Mouse (Mus musculus) midbrain, embryonic 11.5 days (tissue): Measurements from ENCODE around the gene Cbx8. TPM values are rescaled to one million over a fixed set of nuclear protein-coding genes. Genes with fewer than 3 reads are reported as not detected.

Experiments used
- ATAC-seq: fragments of 200-750 bp; cut with Nextera tagmentation; 2 replicates; pipeline ENCODE4 v1.8.0; 2017; ENCODE audit warnings: moderate TSS enrichment, moderate library complexity; ENCODE audit not compliant: low FRiP score
- DNase-seq: peaks from one replicate; pipeline ENCODE4 v3.0.0; 2015; ENCODE audit warnings: low spot score; ENCODE audit errors: missing footprints
- H3K27ac ChIP-seq: fragments of 300-500 bp; sonication (generic); 2 replicates; pipeline ENCODE4 v1.5.1; 2014; ENCODE audit warnings: low read depth, low read length
- H3K27me3 ChIP-seq: fragments of 300-500 bp; sonication (generic); 2 replicates; pipeline ENCODE4 v1.6.1; 2014; ENCODE audit warnings: mild to moderate bottlenecking, low read length, moderate library complexity, mixed read lengths; ENCODE audit not compliant: control insufficient read depth, insufficient read depth
- H3K36me3 ChIP-seq: fragments of 300-500 bp; sonication (generic); 2 replicates; pipeline ENCODE4 v1.6.1; 2014; ENCODE audit warnings: mild to moderate bottlenecking, low read length, moderate library complexity, mixed read lengths; ENCODE audit not compliant: control insufficient read depth, insufficient read depth
- H3K4me1 ChIP-seq: fragments of 300-500 bp; sonication (generic); 2 replicates; pipeline ENCODE4 v1.6.1; 2014; ENCODE audit warnings: low read length; ENCODE audit not compliant: control insufficient read depth, insufficient read depth
- H3K4me2 ChIP-seq: fragments of 300-500 bp; sonication (generic); 2 replicates; pipeline ENCODE4 v1.6.1; 2014; ENCODE audit warnings: mild to moderate bottlenecking, moderate library complexity
- H3K4me3 ChIP-seq: fragments of 300-500 bp; sonication (generic); 2 replicates; pipeline ENCODE4 v1.5.1; 2014; ENCODE audit warnings: low read depth, low read length
- H3K9ac ChIP-seq: fragments of 300-500 bp; sonication (generic); 2 replicates; pipeline ENCODE4 v1.6.1; 2014; ENCODE audit warnings: low read length
- H3K9me3 ChIP-seq: fragments of 300-500 bp; sonication (generic); 2 replicates; pipeline ENCODE4 v1.6.1; 2016; ENCODE audit warnings: low read length; ENCODE audit not compliant: control insufficient read depth
- WGBS: fragments of 180-500 bp; shearing (Covaris S2); extraction: QIAGEN DNeasy Blood & Tissue Kit; methylation state at CpG from one replicate; pipeline ENCODE4 v1.1.7; 2014; 5-methylcytosine and 5-hydroxymethylcytosine counted together
- polyA plus RNA-seq: library from polyadenylated mRNA; unstranded; fragments of >200 nt; fragmentation: Nextera tagmentation; extraction: Ambion mirVana; gene quantifications from 2 replicates; pipeline ENCODE4 v1.2.1, GENCODE M21; 2014

Cbx8 gene
- polyA plus RNA-seq, 1 experiment from 2014 or later, result 11.3 TPM

GRCm38 (mm10) chr11:119085279-119086062 is 44.7 kb upstream of the Cbx8 start:
- peaks cover 59% of the 10 kb centered on the region for H3K4me1 ChIP-seq
- peak; percentile 97 for DNase-seq
- H3K4me3 ChIP-seq, result peak overlapping the region; percentile 83
- H3K9me3 ChIP-seq, result no peaks in the 10 kb centered on the region
- peak overlapping the region; percentile 92 for H3K9ac ChIP-seq
- under 1% methylated on average over 55 of the region's 66 CpGs for WGBS
- H3K27ac ChIP-seq, result peak overlapping the region; percentile 99
- peak; percentile 67 for ATAC-seq
- H3K36me3 ChIP-seq, result 0 out of 2 replicates have a peak, but pooled peaks cover 2% of the 10 kb centered on the region
- peaks cover 81% of the 10 kb centered on the region for H3K27me3 ChIP-seq
- H3K4me2 ChIP-seq, result peak overlapping the region; percentile 71

- Histone ChIP-seq H3K36me3 (0 out of 2 replicates have a peak, but pooled peaks cover 2% of the 10 kb centered on the region), H3K27ac (peak overlapping the region; percentile 99; the same call in 1 of the 2 replicates), H3K9me3 (no peaks in the 10 kb centered on the region), H3K4me3 (peak overlapping the region; percentile 83), H3K4me1 (peaks cover 54% of the 10 kb centered on the region), H3K27me3 (peaks cover 79% of the 10 kb centered on the region), H3K9ac (peak overlapping the region; percentile 92), H3K4me2 (peak overlapping the region; percentile 71)
- under 1% methylated on average over 18 of the region's 18 CpGs for WGBS
- DNase-seq, result peak; percentile 95
- ATAC-seq, result no peak
Observed at GRCm38 (mm10) chr11:119084446-119085278, 43.9 kb upstream of the Cbx8 start.

GRCm38 (mm10) chr11:119083724-119084445 is 43.1 kb upstream of the Cbx8 start:
- H3K9me3 ChIP-seq, result no peaks in the 10 kb centered on the region
- ATAC-seq (no peak), DNase-seq (peak; percentile 89)
- no peak overlapping the region for H3K27ac ChIP-seq
- peak overlapping the region; percentile 83 for H3K4me3 ChIP-seq
- 0 out of 2 replicates have a peak, but pooled peaks cover 2% of the 10 kb centered on the region for H3K36me3 ChIP-seq
- peaks cover 78% of the 10 kb centered on the region for H3K27me3 ChIP-seq
- H3K4me2 ChIP-seq, result peak overlapping the region; percentile 71
- peaks cover 54% of the 10 kb centered on the region for H3K4me1 ChIP-seq
- 1% methylated on average over 28 of the region's 28 CpGs for WGBS
- H3K9ac ChIP-seq, result peak overlapping the region; percentile 92

GRCm38 (mm10) chr11:119082638-119083599 is 42.1 kb upstream of the Cbx8 start:
- no peaks in the 10 kb centered on the region for H3K9me3 ChIP-seq
- WGBS, result 5% methylated on average over 20 of the region's 20 CpGs
- H3K27me3 ChIP-seq, result peaks cover 68% of the 10 kb centered on the region
- DNase-seq, result peak; percentile 91
- no peak for ATAC-seq
- H3K4me2 ChIP-seq, result peak overlapping the region; percentile 8; the same call in 1 of the 2 replicates
- 0 out of 2 replicates have a peak, but pooled peaks cover 2% of the 10 kb centered on the region for H3K36me3 ChIP-seq
- H3K4me1 ChIP-seq, result peaks cover 61% of the 10 kb centered on the region
- H3K4me3 ChIP-seq, result no peak overlapping the region; the same call in 1 of the 2 replicates
- peak overlapping the region; percentile 10; the same call in 1 of the 2 replicates for H3K9ac ChIP-seq
- H3K27ac ChIP-seq, result no peak overlapping the region

- Histone ChIP-seq H3K27ac (no peak overlapping the region), H3K9me3 (no peaks in the 10 kb centered on the region), H3K4me3 (peak overlapping the region; percentile 11; the same call in 1 of the 2 replicates), H3K9ac (no peak overlapping the region), H3K27me3 (peaks cover 59% of the 10 kb centered on the region), H3K4me2 (no peak overlapping the region), H3K36me3 (0 out of 2 replicates have a peak, but pooled peaks cover 2% of the 10 kb centered on the region), H3K4me1 (peaks cover 60% of the 10 kb centered on the region)
- no peak for ATAC-seq
- DNase-seq, result peak; percentile 86
- whole genome bisulfite sequencing, result 10% methylated on average over 21 of the region's 21 CpGs
Observed at GRCm38 (mm10) chr11:119081839-119082637, 41.3 kb upstream of the Cbx8 start.

GRCm38 (mm10) chr11:119081148-119081838 is 40.5 kb upstream of the Cbx8 start:
- WGBS, result 10% methylated on average over 47 of the region's 47 CpGs
- Histone ChIP-seq H3K4me1 (peaks cover 58% of the 10 kb centered on the region), H3K27ac (no peak overlapping the region), H3K9me3 (no peaks in the 10 kb centered on the region), H3K36me3 (0 out of 2 replicates have a peak, but pooled peaks cover 2% of the 10 kb centered on the region), H3K27me3 (peaks cover 52% of the 10 kb centered on the region), H3K4me2 (no peak overlapping the region), H3K4me3 (peak overlapping the region; percentile 11; the same call in 1 of the 2 replicates), H3K9ac (no peak overlapping the region)
- no peak for ATAC-seq
- DNase-seq, result peak; percentile 94
